Mouse (Mus musculus) embryonic facial prominence, embryonic 11.5 days (tissue): ENCODE data around the gene Traf7. TPM values are rescaled to one million over a fixed set of nuclear protein-coding genes. Genes with fewer than 3 reads are reported as not detected.

Source experiments
- ATAC-seq: fragments of 200-750 bp; cut with Nextera tagmentation; replicated peaks from 2 replicates; pipeline ENCODE4 v1.8.0; 2017; ENCODE audit warnings: low read depth; ENCODE audit not compliant: insufficient number of reproducible peaks, low FRiP score, low TSS enrichment
- DNase-seq: peaks from one replicate; pipeline ENCODE4 v3.0.0-alpha.2; 2015; ENCODE audit warnings: low spot score
- H3K27ac ChIP-seq: fragments of 300-500 bp; sonication (generic); replicated peaks from 2 replicates; pipeline ENCODE4 v1.5.1; 2014; ENCODE audit warnings: mild to moderate bottlenecking, low read depth, low read length, control low read depth
- H3K27me3 ChIP-seq: fragments of 300-500 bp; sonication (generic); 2 replicates; pipeline ENCODE4 v1.6.1; 2014; ENCODE audit warnings: mild to moderate bottlenecking, low read length, moderate library complexity, mixed read lengths; ENCODE audit not compliant: control insufficient read depth, insufficient read depth
- H3K36me3 ChIP-seq: fragments of 300-500 bp; sonication (generic); replicated peaks from 2 replicates; pipeline ENCODE4 v1.6.1; 2014; ENCODE audit warnings: low read depth, mild to moderate bottlenecking, low read length, moderate library complexity, mixed read lengths; ENCODE audit not compliant: control insufficient read depth, insufficient read depth
- H3K4me1 ChIP-seq: fragments of 300-500 bp; sonication (generic); 2 replicates; pipeline ENCODE4 v1.6.1; 2014; ENCODE audit warnings: low read length, mixed read lengths; ENCODE audit not compliant: control insufficient read depth, insufficient read depth
- H3K4me2 ChIP-seq: fragments of 300-500 bp; sonication (generic); 2 replicates; pipeline ENCODE4 v1.6.1; 2014; ENCODE audit warnings: low read depth, mild to moderate bottlenecking, control low read depth, low read length, moderate library complexity
- H3K4me3 ChIP-seq: fragments of 300-500 bp; sonication (generic); 2 replicates; pipeline ENCODE4 v1.5.1; 2014; ENCODE audit warnings: low read depth, low read length, control low read depth
- H3K9ac ChIP-seq: fragments of 300-500 bp; sonication (generic); replicated peaks from 2 replicates; pipeline ENCODE4 v1.6.1; 2014; ENCODE audit warnings: mild to moderate bottlenecking, control low read depth, low read length
- H3K9me3 ChIP-seq: fragments of 300-500 bp; sonication (generic); replicated peaks from 2 replicates; pipeline ENCODE4 v1.6.1; 2016; ENCODE audit warnings: mild to moderate bottlenecking, low read length, inconsistent platforms, mixed read lengths; ENCODE audit not compliant: control insufficient read depth
- WGBS: fragments of 180-500 bp; shearing (Covaris S2); extraction: QIAGEN DNeasy Blood & Tissue Kit; methylation state at CpG from one replicate; pipeline ENCODE4 v1.1.7; 2014; 5-methylcytosine and 5-hydroxymethylcytosine counted together
- polyA plus RNA-seq: library from polyadenylated mRNA; unstranded; fragments of >200 nt; fragmentation: Nextera tagmentation; extraction: Ambion mirVana; gene quantifications from 2 replicates; pipeline ENCODE4 v1.2.1, GENCODE M21; 2014

The Traf7 gene
- polyA plus RNA-seq, 1 experiment from 2014 or later, result 86.1 TPM

GRCm38 (mm10) chr17:24530361-24531050, 2.8 kb upstream of the Traf7 start:
- Histone ChIP-seq H3K9ac (no peak overlapping the region; the same call in 1 of the 2 replicates), H3K36me3 (peaks cover 3% of the 10 kb centered on the region), H3K4me2 (peak overlapping the region; percentile 7), H3K9me3 (no peaks in the 10 kb centered on the region), H3K4me1 (peaks cover 11% of the 10 kb centered on the region), H3K27ac (0 out of 2 replicates have a peak overlapping the region, but pooled peaks have one; percentile 28), H3K4me3 (no peak overlapping the region), H3K27me3 (no peaks in the 10 kb centered on the region)
- DNase-seq, result no peak
- ATAC-seq, result no peak
- whole genome bisulfite sequencing, result 32% methylated on average over 8 of the region's 8 CpGs

GRCm38 (mm10) chr17:24529883-24530282, 2.1 kb upstream of the Traf7 start:
- ATAC-seq, result no peak
- Histone ChIP-seq H3K27ac (0 out of 2 replicates have a peak overlapping the region, but pooled peaks have one; percentile 4), H3K36me3 (peaks cover 3% of the 10 kb centered on the region), H3K4me1 (peaks cover 11% of the 10 kb centered on the region), H3K27me3 (no peaks in the 10 kb centered on the region), H3K4me2 (peak overlapping the region; percentile 51), H3K9ac (peak overlapping the region; percentile 81), H3K4me3 (peak overlapping the region; percentile 58), H3K9me3 (no peaks in the 10 kb centered on the region)
- WGBS, result 19% methylated on average over 5 of the region's 5 CpGs
- DNase-seq, result no peak

- H3K9ac ChIP-seq, result peak overlapping the region; percentile 81
- H3K4me3 ChIP-seq, result peak overlapping the region; percentile 58
- H3K36me3 ChIP-seq, result peaks cover 3% of the 10 kb centered on the region
- H3K27me3 ChIP-seq, result no peaks in the 10 kb centered on the region
- ATAC-seq, result no peak
- H3K4me1 ChIP-seq, result peaks cover 11% of the 10 kb centered on the region
- DNase-seq, result peak; percentile 80
- no peak overlapping the region for H3K27ac ChIP-seq
- peak overlapping the region; percentile 51 for H3K4me2 ChIP-seq
- H3K9me3 ChIP-seq, result no peaks in the 10 kb centered on the region
- WGBS, result 0% methylated on average over 4 of the region's 4 CpGs
Measured at GRCm38 (mm10) chr17:24529007-24529451, 1.3 kb upstream of the Traf7 start.

- Histone ChIP-seq H3K9me3 (no peaks in the 10 kb centered on the region), H3K9ac (peak overlapping the region; percentile 81), H3K4me3 (peak overlapping the region; percentile 58), H3K27ac (peak overlapping the region; percentile 57), H3K36me3 (peaks cover 3% of the 10 kb centered on the region), H3K4me2 (peak overlapping the region; percentile 51), H3K4me1 (peaks cover 11% of the 10 kb centered on the region), H3K27me3 (no peaks in the 10 kb centered on the region)
- DNase-seq (no peak), ATAC-seq (no peak)
- under 1% methylated on average over 8 of the region's 8 CpGs for WGBS
Measured at GRCm38 (mm10) chr17:24528560-24528918, 801 bp upstream of the Traf7 start.

GRCm38 (mm10) chr17:24527315-24527714, 423 bp downstream of the Traf7 start:
- peaks cover 3% of the 10 kb centered on the region for H3K36me3 ChIP-seq
- under 1% methylated on average over 19 of the region's 19 CpGs for WGBS

GRCm38 (mm10) chr17:24524734-24525133, 3.0 kb downstream of the Traf7 start:
- Histone ChIP-seq H3K4me1 (peaks cover under 1% of the 10 kb centered on the region), H3K27me3 (no peaks in the 10 kb centered on the region), H3K27ac (no peak overlapping the region), H3K4me3 (no peak overlapping the region), H3K9me3 (no peaks in the 10 kb centered on the region), H3K36me3 (peaks cover under 1% of the 10 kb centered on the region), H3K4me2 (no peak overlapping the region), H3K9ac (no peak overlapping the region)
- 92% methylated on average over 2 of the region's 2 CpGs for WGBS
- DNase-seq, result no peak
- no peak for ATAC-seq

More at GRCm38 (mm10) chr17:24527315-24527714, 423 bp downstream of the Traf7 start:
- H3K27me3 ChIP-seq, result no peaks in the 10 kb centered on the region
- peak overlapping the region; percentile 80 for H3K9ac ChIP-seq
- peaks cover 7% of the 10 kb centered on the region for H3K4me1 ChIP-seq
- no peaks in the 10 kb centered on the region for H3K9me3 ChIP-seq
- ATAC-seq, result no peak
- peak; percentile 44 for DNase-seq
- H3K4me2 ChIP-seq, result peak overlapping the region; percentile 55
- H3K4me3 ChIP-seq, result peak overlapping the region; percentile 57
- peak overlapping the region; percentile 30 for H3K27ac ChIP-seq

- Histone ChIP-seq H3K36me3 (no peaks in the 10 kb centered on the region; the same call in 1 of the 2 replicates), H3K9me3 (no peaks in the 10 kb centered on the region), H3K4me3 (no peak overlapping the region), H3K27ac (no peak overlapping the region), H3K4me1 (no peaks in the 10 kb centered on the region), H3K4me2 (no peak overlapping the region), H3K9ac (no peak overlapping the region), H3K27me3 (no peaks in the 10 kb centered on the region)
- 89% methylated on average over 4 of the region's 4 CpGs for WGBS
- DNase-seq, result no peak
- no peak for ATAC-seq
Measured at GRCm38 (mm10) chr17:24520450-24520849, 7.3 kb downstream of the Traf7 start.
